Mouse (Mus musculus): ENCODE measurements around the gene Rgs9. TPM values are rescaled to one million over a fixed set of nuclear protein-coding genes. Genes with fewer than 3 reads are reported as not detected.

Rgs9 gene
- polyA plus RNA-seq, 1 experiment from 2014 or later, result 18.8 TPM

- peak overlapping the region; percentile 21 for H3K4me2 ChIP-seq (ENCODE audit: low read length)
- no peaks in the 10 kb centered on the region for H3K9me3 ChIP-seq (replicated peaks; ENCODE audit: control insufficient read depth, low read length, poor library complexity, severe bottlenecking)
Measured at GRCm38 (mm10) chr11:109217827-109218536, 79.9 kb downstream of the Rgs9 start.

GRCm38 (mm10) chr11:109210772-109211171, 87.2 kb downstream of the Rgs9 start:
- ATAC-seq, result 0 out of 2 replicates have a peak, but pooled peaks have one; percentile 29
- Histone ChIP-seq H3K27ac (ENCODE audit: low read length) (no peak overlapping the region), H3K4me1 (ENCODE audit: control insufficient read depth, insufficient read depth, low read length) (peaks cover 13% of the 10 kb centered on the region), H3K36me3 (ENCODE audit: control insufficient read depth, insufficient read depth, low read length) (no peaks in the 10 kb centered on the region), H3K27me3 (ENCODE audit: control insufficient read depth, insufficient read depth, low read depth, low read length) (no peaks in the 10 kb centered on the region), H3K9ac (ENCODE audit: low read depth, low read length) (no peak overlapping the region), H3K9me3 (replicated peaks; ENCODE audit: control insufficient read depth, low read length, poor library complexity, severe bottlenecking) (no peaks in the 10 kb centered on the region), H3K4me2 (ENCODE audit: low read length) (peak overlapping the region; percentile 1; the same call in 1 of the 2 replicates), H3K4me3 (ENCODE audit: low read depth, low read length) (no peak overlapping the region)
- 7% methylated on average over 11 of the region's 11 CpGs for WGBS

More at GRCm38 (mm10) chr11:109217827-109218536, 79.9 kb downstream of the Rgs9 start:
- Histone ChIP-seq H3K4me1 (ENCODE audit: control insufficient read depth, insufficient read depth, low read length) (peaks cover 13% of the 10 kb centered on the region), H3K27ac (ENCODE audit: low read length) (peak overlapping the region; percentile 84), H3K27me3 (ENCODE audit: control insufficient read depth, insufficient read depth, low read depth, low read length) (no peaks in the 10 kb centered on the region; the same call in none of the 2 replicates), H3K4me3 (ENCODE audit: low read depth, low read length) (no peak overlapping the region), H3K36me3 (ENCODE audit: control insufficient read depth, insufficient read depth, low read length) (no peaks in the 10 kb centered on the region), H3K9ac (ENCODE audit: low read depth, low read length) (peak overlapping the region; percentile 28)
- 20% methylated on average over 12 of the region's 12 CpGs for WGBS
- ATAC-seq, result peak; percentile 93

- Histone ChIP-seq H3K4me2 (ENCODE audit: low read length) (peak overlapping the region; percentile 1; the same call in 1 of the 2 replicates), H3K4me3 (ENCODE audit: low read depth, low read length) (no peak overlapping the region), H3K4me1 (ENCODE audit: control insufficient read depth, insufficient read depth, low read length) (peaks cover 13% of the 10 kb centered on the region), H3K9ac (ENCODE audit: low read depth, low read length) (no peak overlapping the region), H3K9me3 (replicated peaks; ENCODE audit: control insufficient read depth, low read length, poor library complexity, severe bottlenecking) (no peaks in the 10 kb centered on the region), H3K36me3 (ENCODE audit: control insufficient read depth, insufficient read depth, low read length) (no peaks in the 10 kb centered on the region), H3K27me3 (ENCODE audit: control insufficient read depth, insufficient read depth, low read depth, low read length) (no peaks in the 10 kb centered on the region), H3K27ac (ENCODE audit: low read length) (no peak overlapping the region)
- 0 out of 2 replicates have a peak, but pooled peaks have one; percentile 19 for ATAC-seq
- WGBS, result 13% methylated on average over 7 of the region's 7 CpGs
Measured at GRCm38 (mm10) chr11:109210341-109210740, 87.6 kb downstream of the Rgs9 start.

- 16% methylated on average over 13 of the region's 13 CpGs for WGBS
- Histone ChIP-seq H3K4me1 (ENCODE audit: control insufficient read depth, insufficient read depth, low read length) (peaks cover 13% of the 10 kb centered on the region), H3K36me3 (ENCODE audit: control insufficient read depth, insufficient read depth, low read length) (no peaks in the 10 kb centered on the region), H3K4me3 (ENCODE audit: low read depth, low read length) (no peak overlapping the region), H3K9ac (ENCODE audit: low read depth, low read length) (no peak overlapping the region), H3K4me2 (ENCODE audit: low read length) (no peak overlapping the region), H3K9me3 (replicated peaks; ENCODE audit: control insufficient read depth, low read length, poor library complexity, severe bottlenecking) (no peaks in the 10 kb centered on the region), H3K27me3 (ENCODE audit: control insufficient read depth, insufficient read depth, low read depth, low read length) (no peaks in the 10 kb centered on the region), H3K27ac (ENCODE audit: low read length) (no peak overlapping the region)
- no peak for ATAC-seq
Measured at GRCm38 (mm10) chr11:109206732-109207131, 91.2 kb downstream of the Rgs9 start.

GRCm38 (mm10) chr11:109206028-109206427, 91.9 kb downstream of the Rgs9 start:
- Histone ChIP-seq H3K9me3 (replicated peaks; ENCODE audit: control insufficient read depth, low read length, poor library complexity, severe bottlenecking) (no peaks in the 10 kb centered on the region), H3K4me1 (ENCODE audit: control insufficient read depth, insufficient read depth, low read length) (peaks cover 13% of the 10 kb centered on the region), H3K4me2 (ENCODE audit: low read length) (no peak overlapping the region), H3K27ac (ENCODE audit: low read length) (no peak overlapping the region), H3K9ac (ENCODE audit: low read depth, low read length) (no peak overlapping the region), H3K27me3 (ENCODE audit: control insufficient read depth, insufficient read depth, low read depth, low read length) (no peaks in the 10 kb centered on the region), H3K36me3 (ENCODE audit: control insufficient read depth, insufficient read depth, low read length) (no peaks in the 10 kb centered on the region), H3K4me3 (ENCODE audit: low read depth, low read length) (no peak overlapping the region)
- 96% methylated on average over 1 of the region's 1 CpGs for WGBS
- no peak for ATAC-seq

GRCm38 (mm10) chr11:109199612-109200293, 98.2 kb downstream of the Rgs9 start:
- peaks cover 11% of the 10 kb centered on the region for H3K4me1 ChIP-seq (ENCODE audit: control insufficient read depth, insufficient read depth, low read length)
- no peaks in the 10 kb centered on the region for H3K9me3 ChIP-seq (replicated peaks; ENCODE audit: control insufficient read depth, low read length, poor library complexity, severe bottlenecking)
- H3K4me2 ChIP-seq (ENCODE audit: low read length), result no peak overlapping the region
- peak overlapping the region; percentile 74 for H3K27ac ChIP-seq (ENCODE audit: low read length)
- no peak overlapping the region for H3K9ac ChIP-seq (ENCODE audit: low read depth, low read length)
- no peak overlapping the region for H3K4me3 ChIP-seq (ENCODE audit: low read depth, low read length)
- H3K36me3 ChIP-seq (ENCODE audit: control insufficient read depth, insufficient read depth, low read length), result no peaks in the 10 kb centered on the region
- H3K27me3 ChIP-seq (ENCODE audit: control insufficient read depth, insufficient read depth, low read depth, low read length), result no peaks in the 10 kb centered on the region
- peak; percentile 79 for ATAC-seq
- 13% methylated on average over 8 of the region's 8 CpGs for WGBS

- Histone ChIP-seq H3K9me3 (replicated peaks; ENCODE audit: control insufficient read depth, low read length, poor library complexity, severe bottlenecking) (no peaks in the 10 kb centered on the region), H3K4me3 (ENCODE audit: low read depth, low read length) (no peak overlapping the region), H3K36me3 (ENCODE audit: control insufficient read depth, insufficient read depth, low read length) (no peaks in the 10 kb centered on the region), H3K27me3 (ENCODE audit: control insufficient read depth, insufficient read depth, low read depth, low read length) (no peaks in the 10 kb centered on the region), H3K4me1 (ENCODE audit: control insufficient read depth, insufficient read depth, low read length) (no peaks in the 10 kb centered on the region), H3K27ac (ENCODE audit: low read length) (no peak overlapping the region), H3K4me2 (ENCODE audit: low read length) (no peak overlapping the region), H3K9ac (ENCODE audit: low read depth, low read length) (no peak overlapping the region)
- peak; percentile 48; the same call in 1 of the 2 replicates for ATAC-seq
- 39% methylated on average over 15 of the region's 15 CpGs for WGBS
Measured at GRCm38 (mm10) chr11:109192673-109193557, 105.0 kb downstream of the Rgs9 start.

- WGBS, result 97% methylated on average over 5 of the region's 5 CpGs
- no peak for ATAC-seq
Measured at GRCm38 (mm10) chr11:109188235-109188634, 109.7 kb downstream of the Rgs9 start.

More at GRCm38 (mm10) chr11:109188235-109188634, 109.7 kb downstream of the Rgs9 start:
- no peaks in the 10 kb centered on the region for H3K36me3 ChIP-seq (ENCODE audit: control insufficient read depth, insufficient read depth, low read length)
- H3K4me2 ChIP-seq (ENCODE audit: low read length), result no peak overlapping the region
- H3K4me1 ChIP-seq (ENCODE audit: control insufficient read depth, insufficient read depth, low read length), result no peaks in the 10 kb centered on the region
- H3K27me3 ChIP-seq (ENCODE audit: control insufficient read depth, insufficient read depth, low read depth, low read length), result no peaks in the 10 kb centered on the region
- no peak overlapping the region for H3K27ac ChIP-seq (ENCODE audit: low read length)
- H3K9ac ChIP-seq (ENCODE audit: low read depth, low read length), result no peak overlapping the region
- H3K4me3 ChIP-seq (ENCODE audit: low read depth, low read length), result no peak overlapping the region
- H3K9me3 ChIP-seq (replicated peaks; ENCODE audit: control insufficient read depth, low read length, poor library complexity, severe bottlenecking), result no peaks in the 10 kb centered on the region
